Mouse (Mus musculus): ENCODE results near the gene Lix1l.

- no peak for TF ChIP-seq CTCF (IDR thresholded peaks at IDR 0.05; ENCODE audit: borderline replicate concordance, extremely low read depth, insufficient read depth, insufficient read length)
- no peak for TF ChIP-seq POLR2A (IDR thresholded peaks at IDR 0.05; ENCODE audit: borderline replicate concordance, extremely low read depth, insufficient read depth, insufficient read length, poor library complexity, severe bottlenecking)
These were observed 5.3 kb upstream of the Lix1l start for GRCm38 (mm10) chr3:96595661-96596060.
